Mouse (Mus musculus): ENCODE measurements around the gene Olfr883.

Olfr883 gene

DNA sequence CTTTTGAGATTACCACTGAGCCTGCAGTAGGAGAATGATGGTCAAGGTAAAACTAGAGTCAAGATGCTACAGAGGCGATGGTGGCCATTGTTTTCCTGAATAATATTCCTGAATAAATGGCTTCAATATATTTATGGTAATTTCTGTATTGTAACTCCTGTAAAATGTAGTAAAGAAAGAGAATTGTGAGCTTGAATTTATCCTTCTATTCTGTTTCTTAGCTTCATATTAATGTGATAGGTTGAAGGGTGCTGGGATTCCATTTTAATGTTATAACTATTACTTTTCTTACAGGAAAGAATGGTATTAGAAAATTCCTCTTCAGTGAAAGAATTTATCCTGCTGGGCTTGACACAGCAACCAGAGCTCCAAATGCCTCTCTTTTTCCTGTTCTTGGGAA is at the start of gene Olfr883:
Gene Olfr883, plus strand, starts transcription at position 301 of the 400 bp plus-strand sequence.
- no peak for DNase-seq (ENCODE audit: low spot score in 2 of 2)

DNA sequence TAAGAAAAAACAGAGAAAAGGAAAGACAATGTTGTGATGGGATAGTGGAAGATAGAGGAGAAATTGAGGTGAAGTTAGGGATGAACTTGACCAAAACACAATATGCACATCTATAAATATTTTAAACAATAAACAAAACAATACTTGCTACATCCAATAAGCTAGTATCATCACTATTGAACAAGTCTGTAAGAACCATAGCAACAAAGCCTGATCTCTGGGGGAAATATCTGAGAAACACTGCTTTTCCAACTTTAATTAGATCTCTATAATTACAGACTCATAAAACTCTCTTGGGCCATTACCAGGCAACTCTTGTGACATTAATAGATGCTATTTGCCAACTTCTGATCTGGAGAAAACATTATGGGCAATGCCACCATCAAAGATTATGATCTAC is 34.1 kb upstream of the Olfr883 start, which contains the start of gene Olfr881:
Gene Olfr881, plus strand, starts transcription at position 301 of the 400 bp plus-strand sequence.
- DNase-seq (ENCODE audit: low spot score in 2 of 2), result no peak

DNA sequence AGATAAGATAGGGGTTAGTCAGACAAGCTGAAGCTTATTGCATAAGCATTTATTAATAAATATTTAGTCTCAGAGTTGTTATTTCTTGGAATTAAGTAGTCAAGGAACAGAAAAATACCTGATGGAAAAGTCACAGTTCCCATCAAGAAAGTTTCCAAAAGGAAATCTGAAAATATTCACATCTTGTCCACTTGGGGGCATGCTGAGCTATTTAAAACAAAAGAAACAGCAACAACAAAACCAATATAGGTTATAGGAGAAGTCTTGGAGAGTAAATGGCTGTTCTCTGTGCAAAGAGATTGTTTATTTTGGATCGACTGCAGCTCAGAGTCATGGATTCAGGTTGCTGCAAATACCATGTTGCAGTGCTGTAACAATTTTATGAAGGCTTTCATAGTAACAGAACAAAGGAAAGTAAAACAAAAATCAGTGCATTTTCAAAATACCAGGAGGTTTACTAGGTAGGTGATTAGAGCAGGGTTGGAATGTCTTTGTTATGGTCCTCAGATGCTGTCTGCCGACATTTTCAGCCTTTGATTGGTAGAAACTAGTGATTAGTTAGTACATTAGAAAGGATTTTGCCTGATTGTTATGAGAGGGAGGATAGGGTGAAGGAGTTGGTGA is 26.9 kb upstream of the Olfr883 start:
- DNase-seq (ENCODE audit: low spot score in 2 of 2), result no peak

DNA sequence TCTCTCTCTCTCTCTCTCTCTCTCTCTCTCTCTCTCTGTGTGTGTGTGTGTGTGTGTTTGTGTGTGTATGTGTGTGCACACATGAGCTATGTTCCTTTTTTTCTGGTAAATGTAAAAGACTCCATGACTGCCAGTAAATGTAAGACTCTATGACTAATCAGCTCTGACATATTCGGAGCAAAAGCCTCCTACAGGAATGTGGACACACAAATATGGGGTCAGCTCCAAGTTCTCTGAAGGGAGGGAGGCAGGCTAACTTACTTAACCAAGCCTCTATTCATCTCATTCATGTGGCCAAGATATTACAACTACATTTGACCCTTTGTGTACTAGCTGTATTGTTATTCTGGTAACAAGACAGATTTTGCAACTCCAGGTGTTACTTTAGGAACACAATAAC is 25.6 kb upstream of the Olfr883 start:
- no peak for DNase-seq (ENCODE audit: low spot score in 2 of 2)

DNA sequence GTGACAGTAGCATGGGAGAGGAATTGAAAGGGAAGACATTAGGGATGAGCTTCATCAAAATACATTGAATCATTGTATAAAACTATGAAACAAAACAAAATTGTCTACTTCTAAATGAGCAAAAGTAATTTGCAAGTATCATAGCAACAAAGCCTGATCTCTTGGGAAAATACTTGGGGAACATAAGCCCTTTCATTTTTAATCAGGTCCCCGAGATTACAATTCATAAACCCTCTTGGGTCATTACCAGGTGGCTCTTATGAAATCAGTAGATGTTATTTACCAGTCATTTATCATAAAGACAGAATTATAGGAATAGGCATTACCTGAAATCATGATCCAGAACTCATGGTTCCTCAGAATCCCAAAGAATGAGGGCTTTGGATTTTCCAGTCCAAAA is 20.6 kb downstream of the Olfr883 start, which contains the start of gene Olfr884:
Gene Olfr884, plus strand, starts transcription at position 301 of the 400 bp plus-strand sequence.
- DNase-seq (ENCODE audit: low spot score in 2 of 2), result no peak

DNA sequence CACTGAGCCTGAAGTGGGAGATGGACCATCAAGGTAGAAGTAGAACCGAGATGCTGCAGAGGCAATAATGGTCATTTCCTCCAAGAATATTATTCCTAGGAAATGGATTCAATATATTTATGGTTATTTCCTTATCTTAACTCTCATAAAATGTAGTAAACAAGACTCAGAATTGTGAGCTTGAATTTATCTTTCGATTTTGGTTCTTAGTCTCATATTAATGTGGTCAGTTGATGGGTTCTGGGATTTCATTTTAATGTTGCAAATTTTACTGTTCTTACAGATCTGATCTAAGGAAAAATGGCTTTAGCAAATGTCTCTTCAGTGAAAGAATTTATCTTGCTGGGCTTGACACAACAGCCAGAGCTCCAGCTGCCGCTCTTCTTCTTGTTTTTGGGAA is 35.4 kb downstream of the Olfr883 start, which contains the start of gene Olfr885:
Gene Olfr885, plus strand, starts transcription at position 301 of the 400 bp plus-strand sequence.
- no peak for DNase-seq (ENCODE audit: low spot score in 2 of 2)

Data from spleen, postnatal 14 days (tissue).